Mouse (Mus musculus): ENCODE results near the gene Ankrd10. TPM values are rescaled to one million over a fixed set of nuclear protein-coding genes. Genes with fewer than 3 reads are reported as not detected.

Gene Ankrd10
- total and polyA plus RNA-seq, 3 experiments = 70.4 to 74.8 TPM; not detected in 1

DNA sequence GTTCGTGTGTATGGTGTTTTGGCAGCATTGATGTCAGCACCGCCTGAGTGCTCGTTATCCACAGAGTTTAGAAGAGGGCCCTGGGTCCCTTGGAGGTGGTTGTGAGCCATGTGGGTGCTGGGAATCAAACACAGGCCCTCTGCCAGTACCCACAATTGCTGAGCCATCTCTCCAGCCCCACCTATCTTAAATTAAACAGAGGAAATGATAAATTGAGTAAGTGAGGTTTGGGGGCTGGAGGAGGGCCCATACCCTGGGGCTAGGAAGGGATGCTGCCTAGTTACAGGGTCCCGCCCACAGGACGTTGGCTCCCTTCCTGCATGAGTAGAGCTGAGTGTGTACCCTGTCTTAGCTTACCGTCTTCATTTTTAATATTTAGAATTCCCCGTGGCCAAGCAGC lies 70.8 kb downstream of the Ankrd10 start:
- H3K4me1 ChIP-seq (ENCODE audit: control insufficient read depth in 1 of 2, insufficient read depth in 2 of 2, low read length in 2 of 2) = peaks cover 0 to 6% of the 10 kb centered on the region in 2 experiments; a peak in 1 of 4 replicates
- peaks cover 23% of the 10 kb centered on the region for H3K79me2 ChIP-seq (ENCODE audit: control insufficient read depth, insufficient read depth, low read length, poor library complexity)
- no peak overlapping the region for H3K27ac ChIP-seq (ENCODE audit: control insufficient read depth, low read depth, low read length)
- no peaks in the 10 kb centered on the region; a peak in 1 of 4 replicates for H3K36me3 ChIP-seq (ENCODE audit: control insufficient read depth in 1 of 2, insufficient read depth in 2 of 2, low read length in 2 of 2)
- no peak for DNase-seq (ENCODE audit: low read depth, low spot score)
- no peak overlapping the region for H3K4me3 ChIP-seq (ENCODE audit: control insufficient read depth in 1 of 2, insufficient read depth in 1 of 2, low read depth in 2 of 2, low read length in 2 of 2)
- H3K9ac ChIP-seq (ENCODE audit: control insufficient read depth, low read depth, low read length, poor library complexity, severe bottlenecking) = no peak overlapping the region
- no peaks in the 10 kb centered on the region for H3K27me3 ChIP-seq (ENCODE audit: control insufficient read depth in 1 of 2, insufficient read depth in 2 of 2, low read length in 2 of 2)
- no peaks in the 10 kb centered on the region for H3K9me3 ChIP-seq (replicated peaks; ENCODE audit: insufficient read depth, low read length)
- TF ChIP-seq CHD2 (IDR thresholded peaks at IDR 0.05; ENCODE audit: low read length) (no peak), HCFC1 (IDR thresholded peaks at IDR 0.05; ENCODE audit: low read depth, low read length) (no peak), NELFE (IDR thresholded peaks at IDR 0.05; ENCODE audit: low read depth, low read length) (no peak), USF1 (IDR thresholded peaks at IDR 0.05; ENCODE audit: low read depth, low read length) (no peak), ELF1 (IDR thresholded peaks at IDR 0.05; ENCODE audit: low read depth, low read length) (no peak), RAD21 (IDR thresholded peaks at IDR 0.05; ENCODE audit: low read depth, low read length) (no peak), ZNF384 (IDR thresholded peaks at IDR 0.05; ENCODE audit: low read depth, low read length) (no peak), MYC (IDR thresholded peaks at IDR 0.05; ENCODE audit: low read depth, low read length) (no peak), ZMIZ1 (IDR thresholded peaks at IDR 0.05; ENCODE audit: low read depth, low read length) (no peak), ETS1 (IDR thresholded peaks at IDR 0.05; ENCODE audit: low read depth, low read length) (no peak), KAT2A (conservative IDR thresholded peaks at IDR 0.05; ENCODE audit: low read depth, low read length) (no peak), POLR2AphosphoS5 (IDR thresholded peaks at IDR 0.05; ENCODE audit: borderline replicate concordance, low read depth, low read length) (no peak)

DNA sequence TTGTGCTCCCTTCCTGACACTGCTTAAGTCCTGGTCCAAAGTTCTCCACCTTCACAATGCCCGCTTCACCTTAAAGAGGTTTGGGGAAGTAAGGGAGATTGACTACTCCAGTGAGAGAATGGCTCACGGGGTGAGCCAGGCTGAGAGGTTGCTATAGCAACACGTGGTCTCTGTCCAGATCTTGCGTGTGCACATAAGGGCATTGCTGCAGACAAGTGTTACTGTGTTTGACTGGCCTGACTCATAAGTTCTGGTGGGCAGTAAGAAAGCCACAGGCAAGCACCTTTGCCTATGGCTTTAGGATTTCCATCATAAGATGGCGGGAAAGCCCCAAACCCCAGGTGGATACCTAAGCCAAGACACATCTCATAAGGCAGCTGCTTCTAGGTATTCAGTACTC lies 71.3 kb downstream of the Ankrd10 start:
- Histone ChIP-seq H3K9me3 (replicated peaks; ENCODE audit: insufficient read depth, low read length) (no peaks in the 10 kb centered on the region), H3K4me3 (ENCODE audit: control insufficient read depth in 1 of 2, insufficient read depth in 1 of 2, low read depth in 2 of 2, low read length in 2 of 2) (no peak overlapping the region), H3K27ac (ENCODE audit: control insufficient read depth, low read depth, low read length) (no peak overlapping the region), H3K4me1 (ENCODE audit: control insufficient read depth in 1 of 2, insufficient read depth in 2 of 2, low read length in 2 of 2) (peaks cover 0 to 9% of the 10 kb centered on the region in 2 experiments; a peak in 2 of 4 replicates), H3K36me3 (ENCODE audit: control insufficient read depth in 1 of 2, insufficient read depth in 2 of 2, low read length in 2 of 2) (peaks cover 0 to 2% of the 10 kb centered on the region in 2 experiments; a peak in 3 of 4 replicates), H3K79me2 (ENCODE audit: control insufficient read depth, insufficient read depth, low read length, poor library complexity) (peaks cover 27% of the 10 kb centered on the region), H3K9ac (ENCODE audit: control insufficient read depth, low read depth, low read length, poor library complexity, severe bottlenecking) (no peak overlapping the region), H3K27me3 (ENCODE audit: control insufficient read depth in 1 of 2, insufficient read depth in 2 of 2, low read length in 2 of 2) (no peaks in the 10 kb centered on the region)
- TF ChIP-seq USF1 (IDR thresholded peaks at IDR 0.05; ENCODE audit: low read depth, low read length) (no peak), EP300 (IDR thresholded peaks at IDR 0.05; ENCODE audit: low read depth in 1 of 2, low read length in 2 of 2) (no peak), NELFE (IDR thresholded peaks at IDR 0.05; ENCODE audit: low read depth, low read length) (no peak), NRF1 (IDR thresholded peaks at IDR 0.05; ENCODE audit: insufficient read depth, low read depth, low read length, poor library complexity, severe bottlenecking) (no peak), UBTF (IDR thresholded peaks at IDR 0.05; ENCODE audit: borderline replicate concordance, insufficient read depth, low read depth, low read length) (no peak), GABPA (IDR thresholded peaks at IDR 0.05; ENCODE audit: low read depth, low read length) (no peak), MEF2A (IDR thresholded peaks at IDR 0.05; ENCODE audit: extremely low read depth, insufficient replicate concordance, low read depth, low read length, poor library complexity, severe bottlenecking) (no peak)
- DNase-seq (ENCODE audit: low read depth, low spot score) = peak; percentile 34

Other genes starting within 250 kb of the Ankrd10 start
- 8.4 and 10.4 TPM in 2 replicates for gene Rab20, start 157.0 kb downstream of the Ankrd10 start, total RNA-seq (2012; rRNA removed)
- gene Rab20, start 157.0 kb downstream of the Ankrd10 start, polyA plus RNA-seq (2012; ENCODE audit: insufficient read depth in 1 of 2, insufficient read length in 2 of 2, low read depth in 1 of 2, low replicate concordance in 2 of 2, missing spikeins in 1 of 2) = 1 to 10 TPM in 1 of 2 experiments, not detected in 1; 9.5 TPM
- gene Naxd, start 138.3 kb downstream of the Ankrd10 start, total RNA-seq (2012; rRNA removed) = 54.8 and 60.9 TPM in 2 replicates
- 10 to 100 TPM in 1 of 2 experiments, not detected in 1; 72.3 TPM for gene Naxd, start 138.3 kb downstream of the Ankrd10 start, polyA plus RNA-seq (2012; ENCODE audit: insufficient read depth in 1 of 2, insufficient read length in 2 of 2, low read depth in 1 of 2, low replicate concordance in 2 of 2, missing spikeins in 1 of 2)
- 60.1 and 62.8 TPM in 2 replicates for gene Cars2, start 85.0 kb downstream of the Ankrd10 start, total RNA-seq (2012; rRNA removed)
- gene Cars2, start 85.0 kb downstream of the Ankrd10 start, polyA plus RNA-seq (2012; ENCODE audit: insufficient read depth in 1 of 2, insufficient read length in 2 of 2, low read depth in 1 of 2, low replicate concordance in 2 of 2, missing spikeins in 1 of 2) = 10 to 100 TPM in 1 of 2 experiments, not detected in 1; 63.8 TPM
- 35.9 and 36.2 TPM in 2 replicates for gene Ing1, start 80.2 kb downstream of the Ankrd10 start, total RNA-seq (2012; rRNA removed)
- 10 to 100 TPM in 1 of 2 experiments, not detected in 1; 91.0 TPM for gene Ing1, start 80.2 kb downstream of the Ankrd10 start, polyA plus RNA-seq (2012; ENCODE audit: insufficient read depth in 1 of 2, insufficient read length in 2 of 2, low read depth in 1 of 2, low replicate concordance in 2 of 2, missing spikeins in 1 of 2)
- gene 1700016D06Rik, start 65.3 kb upstream of the Ankrd10 start, total RNA-seq (2012; rRNA removed) = not detected in 2 replicates
- gene 1700016D06Rik, start 65.3 kb upstream of the Ankrd10 start, polyA plus RNA-seq (2012; ENCODE audit: insufficient read depth in 1 of 2, insufficient read length in 2 of 2, low read depth in 1 of 2, low replicate concordance in 2 of 2, missing spikeins in 1 of 2) = not detected
- gene Arhgef7, start 92.0 kb upstream of the Ankrd10 start, total RNA-seq (2012; rRNA removed) = 18.7 and 21.0 TPM in 2 replicates
- gene Arhgef7, start 92.0 kb upstream of the Ankrd10 start, polyA plus RNA-seq (2012; ENCODE audit: insufficient read depth in 1 of 2, insufficient read length in 2 of 2, low read depth in 1 of 2, low replicate concordance in 2 of 2, missing spikeins in 1 of 2) = 10 to 100 TPM in 1 of 2 experiments, not detected in 1; 36.8 TPM
- gene Tex29, start 204.7 kb upstream of the Ankrd10 start, total RNA-seq (2012; rRNA removed) = not detected in 2 replicates
- gene Tex29, start 204.7 kb upstream of the Ankrd10 start, polyA plus RNA-seq (2012; ENCODE audit: insufficient read depth in 1 of 2, insufficient read length in 2 of 2, low read depth in 1 of 2, low replicate concordance in 2 of 2, missing spikeins in 1 of 2) = not detected